Mouse (Mus musculus) heart, embryonic 13.5 days (tissue): ENCODE measurements around the gene Fry. TPM values are rescaled to one million over a fixed set of nuclear protein-coding genes. Genes with fewer than 3 reads are reported as not detected.

ENCODE experiments used
- ATAC-seq: fragments of 200-750 bp; cut with Nextera tagmentation; 2 replicates; pipeline ENCODE4 v1.8.0; 2017; ENCODE audit warnings: moderate TSS enrichment; ENCODE audit not compliant: insufficient number of reproducible peaks, low FRiP score, low TSS enrichment; ENCODE audit errors: extremely low read depth
- H3K27ac ChIP-seq: fragments of 300-500 bp; sonication (generic); replicated peaks from 2 replicates; pipeline ENCODE4 v1.5.1; 2015; ENCODE audit warnings: moderate library complexity, mild to moderate bottlenecking, inconsistent platforms
- H3K27me3 ChIP-seq: fragments of 300-500 bp; sonication (generic); replicated peaks from 2 replicates; pipeline ENCODE4 v1.6.1; 2015; ENCODE audit warnings: mild to moderate bottlenecking, inconsistent platforms
- H3K36me3 ChIP-seq: fragments of 300-500 bp; sonication (generic); 2 replicates; pipeline ENCODE4 v1.6.1; 2015; ENCODE audit warnings: mild to moderate bottlenecking, inconsistent platforms
- H3K4me1 ChIP-seq: fragments of 300-500 bp; sonication (generic); 2 replicates; pipeline ENCODE4 v1.6.1; 2015; ENCODE audit warnings: inconsistent platforms
- H3K4me2 ChIP-seq: fragments of 300-500 bp; sonication (generic); 2 replicates; pipeline ENCODE4 v1.6.1; 2015; ENCODE audit warnings: inconsistent platforms, mild to moderate bottlenecking, moderate library complexity
- H3K4me3 ChIP-seq: fragments of 300-500 bp; sonication (generic); 2 replicates; pipeline ENCODE4 v1.5.1; 2015; ENCODE audit warnings: moderate library complexity, mild to moderate bottlenecking, inconsistent platforms
- H3K9ac ChIP-seq: fragments of 300-500 bp; sonication (generic); 2 replicates; pipeline ENCODE4 v1.6.1; 2015; ENCODE audit warnings: inconsistent platforms, mild to moderate bottlenecking, moderate library complexity
- H3K9me3 ChIP-seq: fragments of 300-500 bp; sonication (generic); 2 replicates; pipeline ENCODE4 v1.6.1; 2016; ENCODE audit warnings: inconsistent platforms
- WGBS: fragments of 180-500 bp; shearing (Covaris S2); methylation state at CpG from one replicate; pipeline ENCODE4 v1.1.7; 2015; ENCODE audit warnings: mixed read lengths; 5-methylcytosine and 5-hydroxymethylcytosine counted together
- polyA plus RNA-seq: library from polyadenylated mRNA; unstranded; fragments of >200 nt; fragmentation: Nextera tagmentation; extraction: Ambion mirVana; gene quantifications from 2 replicates; pipeline ENCODE4 v1.2.1, GENCODE M21; 2015

Fry gene
- polyA plus RNA-seq, 1 experiment from 2014 or later: 20.0 TPM

GRCm38 (mm10) chr5:150457165-150457903 is 338.9 kb downstream of the Fry start:
- no peak for ATAC-seq
- Histone ChIP-seq H3K4me1 (peaks cover 7% of the 10 kb centered on the region; the same call in 1 of the 2 replicates), H3K9ac (no peak overlapping the region), H3K27ac (peak overlapping the region; percentile 59), H3K36me3 (peaks cover 92% of the 10 kb centered on the region), H3K9me3 (peaks cover 23% of the 10 kb centered on the region), H3K4me3 (no peak overlapping the region), H3K27me3 (no peaks in the 10 kb centered on the region), H3K4me2 (0 out of 2 replicates have a peak overlapping the region, but pooled peaks have one; percentile 4)
- 80% methylated on average over 17 of the region's 17 CpGs for WGBS

DNA sequence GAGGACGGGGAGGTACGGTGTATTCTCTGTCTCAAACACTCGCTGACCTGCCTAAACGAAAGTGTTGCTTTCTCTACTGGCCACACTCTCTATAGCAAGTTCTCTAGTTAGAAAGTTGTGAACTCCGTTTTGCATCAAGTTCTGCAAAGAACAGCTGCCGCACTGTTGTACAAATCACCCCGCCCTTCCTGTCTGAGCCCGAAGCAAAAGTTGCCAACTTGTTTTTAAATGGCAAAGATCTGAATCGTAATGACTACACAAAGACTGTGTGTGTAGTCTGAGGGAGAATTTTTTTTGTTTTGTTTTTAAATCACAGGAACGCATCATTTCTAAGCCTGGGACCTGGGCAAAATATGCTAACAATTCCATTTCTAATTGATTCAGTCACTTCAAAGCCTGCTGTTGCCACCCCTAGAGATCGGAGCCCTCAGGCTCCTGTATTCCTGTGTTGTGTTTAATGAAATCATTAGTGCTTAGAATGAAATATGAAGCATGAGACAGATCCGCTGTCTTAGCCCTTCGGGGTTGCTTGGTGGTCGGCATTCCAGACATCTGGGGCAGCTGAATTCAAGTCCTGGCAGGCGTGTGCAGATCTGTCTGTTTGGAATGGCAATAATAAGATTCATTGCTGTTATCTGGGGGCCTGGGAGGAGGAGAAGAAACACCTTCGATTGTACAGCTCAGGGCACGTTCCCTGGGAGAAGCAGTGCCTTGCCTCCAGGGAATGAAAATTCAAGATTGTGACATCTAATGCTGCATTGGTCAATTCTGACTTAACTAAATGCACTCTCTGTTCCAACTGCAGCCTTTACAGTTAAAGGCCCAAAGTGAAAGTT is 339.7 kb downstream of the Fry start:
- Histone ChIP-seq H3K4me3 (no peak overlapping the region), H3K4me2 (0 out of 2 replicates have a peak overlapping the region, but pooled peaks have one; percentile 4), H3K36me3 (peaks cover 88% of the 10 kb centered on the region), H3K27me3 (no peaks in the 10 kb centered on the region), H3K9ac (no peak overlapping the region), H3K9me3 (peaks cover 16% of the 10 kb centered on the region), H3K27ac (peak overlapping the region; percentile 59), H3K4me1 (peaks cover 7% of the 10 kb centered on the region; the same call in 1 of the 2 replicates)
- WGBS: 62% methylated on average over 17 of the region's 17 CpGs
- no peak for ATAC-seq

- WGBS: 80% methylated on average over 4 of the region's 4 CpGs
- H3K36me3 ChIP-seq: peaks cover 81% of the 10 kb centered on the region
Observed at GRCm38 (mm10) chr5:150459801-150460200, 341.4 kb downstream of the Fry start.

DNA sequence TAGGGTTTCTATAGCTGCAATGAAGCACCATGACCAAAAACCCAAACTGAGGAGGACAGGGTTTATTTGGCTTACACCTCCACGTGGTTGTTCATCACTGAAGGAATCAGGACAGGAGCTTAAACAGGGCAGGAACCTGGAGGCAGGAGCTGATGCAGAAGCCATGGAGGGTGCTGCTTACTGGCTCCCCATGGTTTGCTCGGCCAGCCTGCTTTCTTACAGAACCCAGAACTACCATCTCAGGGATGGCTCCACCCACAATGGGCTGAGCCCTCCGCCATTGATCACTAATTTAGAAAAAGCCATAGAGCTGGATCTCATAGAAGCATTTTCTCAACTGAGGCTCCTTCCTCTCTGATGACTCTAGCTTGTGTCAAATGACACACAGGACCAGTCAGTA is 346.3 kb downstream of the Fry start:
- 51% methylated on average over 3 of the region's 3 CpGs for WGBS
- Histone ChIP-seq H3K4me2 (no peak overlapping the region), H3K9me3 (peaks cover 5% of the 10 kb centered on the region), H3K36me3 (peaks cover 53% of the 10 kb centered on the region), H3K4me3 (no peak overlapping the region), H3K4me1 (peaks cover 29% of the 10 kb centered on the region), H3K27ac (peak overlapping the region; percentile 83; the same call in 1 of the 2 replicates), H3K9ac (no peak overlapping the region), H3K27me3 (no peaks in the 10 kb centered on the region)
- no peak for ATAC-seq

More at GRCm38 (mm10) chr5:150459801-150460200, 341.4 kb downstream of the Fry start:
- H3K9me3 ChIP-seq: peaks cover 7% of the 10 kb centered on the region
- no peaks in the 10 kb centered on the region for H3K27me3 ChIP-seq
- no peak for ATAC-seq
- no peak overlapping the region for H3K4me3 ChIP-seq
- H3K4me2 ChIP-seq: no peak overlapping the region
- H3K9ac ChIP-seq: no peak overlapping the region
- H3K27ac ChIP-seq: no peak overlapping the region
- H3K4me1 ChIP-seq: peaks cover 8% of the 10 kb centered on the region; the same call in 1 of the 2 replicates

GRCm38 (mm10) chr5:150465218-150465617 is 346.8 kb downstream of the Fry start:
- Histone ChIP-seq H3K4me3 (no peak overlapping the region), H3K9me3 (peaks cover under 1% of the 10 kb centered on the region), H3K4me2 (no peak overlapping the region), H3K36me3 (peaks cover 53% of the 10 kb centered on the region), H3K27me3 (no peaks in the 10 kb centered on the region), H3K9ac (no peak overlapping the region), H3K4me1 (peaks cover 31% of the 10 kb centered on the region), H3K27ac (peak overlapping the region; percentile 83; the same call in 1 of the 2 replicates)
- no peak for ATAC-seq
- WGBS: 64% methylated on average over 6 of the region's 6 CpGs

DNA sequence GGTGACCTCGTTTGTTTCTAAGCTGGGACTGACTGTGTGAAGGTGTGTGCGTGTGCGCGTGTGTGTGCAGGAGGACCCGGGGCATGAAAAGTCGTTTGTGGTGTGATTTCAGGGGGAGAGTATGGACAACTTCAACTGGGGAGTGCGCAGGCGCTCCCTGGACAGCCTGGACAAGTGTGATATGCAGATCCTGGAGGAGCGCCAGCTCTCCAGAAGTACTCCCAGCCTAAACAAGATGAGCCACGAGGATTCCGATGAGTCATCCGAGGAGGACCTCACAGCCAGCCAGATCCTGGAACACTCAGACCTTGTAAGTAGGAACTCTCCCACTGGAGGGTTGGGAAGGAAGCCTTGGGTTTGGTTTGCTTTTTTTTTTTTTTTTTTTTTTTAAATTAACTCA is 347.7 kb downstream of the Fry start:
- H3K4me1 ChIP-seq: peaks cover 31% of the 10 kb centered on the region
- peaks cover 53% of the 10 kb centered on the region for H3K36me3 ChIP-seq
- peak overlapping the region; percentile 48 for H3K4me2 ChIP-seq
- H3K9ac ChIP-seq: peak overlapping the region; percentile 48; the same call in 1 of the 2 replicates
- H3K27me3 ChIP-seq: no peaks in the 10 kb centered on the region
- 21% methylated on average over 12 of the region's 12 CpGs for WGBS
- peak overlapping the region; percentile 83 for H3K27ac ChIP-seq
- no peaks in the 10 kb centered on the region for H3K9me3 ChIP-seq
- H3K4me3 ChIP-seq: no peak overlapping the region
- peak; percentile 94 for ATAC-seq

DNA sequence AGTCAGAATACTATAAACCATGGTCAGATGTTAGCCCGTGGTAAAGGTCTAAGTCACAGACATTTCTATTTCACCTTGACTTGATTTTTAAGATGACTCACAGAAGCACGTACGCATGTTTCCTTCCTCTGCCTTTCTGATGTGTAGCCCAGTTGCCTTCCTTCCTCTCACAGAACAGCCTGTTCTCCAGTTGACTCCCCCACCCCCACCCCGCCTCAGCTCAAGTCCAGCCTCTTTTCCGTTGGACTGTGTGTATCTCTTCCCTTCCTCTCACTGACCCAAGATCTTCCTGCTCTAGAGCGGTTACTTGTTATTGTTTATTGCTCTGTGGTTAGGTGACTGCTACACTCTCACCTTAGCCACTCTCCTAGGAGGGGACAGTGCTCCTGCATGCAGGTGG is 350.0 kb downstream of the Fry start:
- Histone ChIP-seq H3K27me3 (no peaks in the 10 kb centered on the region), H3K27ac (peak overlapping the region; percentile 77), H3K9me3 (no peaks in the 10 kb centered on the region), H3K4me2 (no peak overlapping the region), H3K36me3 (peaks cover 63% of the 10 kb centered on the region), H3K4me1 (peaks cover 31% of the 10 kb centered on the region), H3K4me3 (no peak overlapping the region), H3K9ac (no peak overlapping the region)
- 46% methylated on average over 6 of the region's 6 CpGs for WGBS
- ATAC-seq: no peak

- H3K27me3 ChIP-seq: no peaks in the 10 kb centered on the region
- H3K4me3 ChIP-seq: no peak overlapping the region
- ATAC-seq: no peak
- 0 out of 2 replicates have a peak, but pooled peaks cover 5% of the 10 kb centered on the region for H3K9me3 ChIP-seq
- no peak overlapping the region for H3K9ac ChIP-seq
- no peak overlapping the region for H3K4me2 ChIP-seq
- H3K27ac ChIP-seq: no peak overlapping the region
- peaks cover 74% of the 10 kb centered on the region for H3K36me3 ChIP-seq
- H3K4me1 ChIP-seq: no peaks in the 10 kb centered on the region
- 65% methylated on average over 4 of the region's 4 CpGs for WGBS
Observed at GRCm38 (mm10) chr5:150477364-150477763, 358.9 kb downstream of the Fry start.

GRCm38 (mm10) chr5:150478612-150479011 is 360.2 kb downstream of the Fry start:
- Histone ChIP-seq H3K9me3 (0 out of 2 replicates have a peak, but pooled peaks cover 5% of the 10 kb centered on the region), H3K4me3 (no peak overlapping the region), H3K27me3 (no peaks in the 10 kb centered on the region), H3K36me3 (peaks cover 74% of the 10 kb centered on the region), H3K9ac (no peak overlapping the region), H3K27ac (peak overlapping the region; percentile 71), H3K4me2 (no peak overlapping the region), H3K4me1 (no peaks in the 10 kb centered on the region)
- ATAC-seq: no peak
- 49% methylated on average over 4 of the region's 4 CpGs for WGBS

DNA sequence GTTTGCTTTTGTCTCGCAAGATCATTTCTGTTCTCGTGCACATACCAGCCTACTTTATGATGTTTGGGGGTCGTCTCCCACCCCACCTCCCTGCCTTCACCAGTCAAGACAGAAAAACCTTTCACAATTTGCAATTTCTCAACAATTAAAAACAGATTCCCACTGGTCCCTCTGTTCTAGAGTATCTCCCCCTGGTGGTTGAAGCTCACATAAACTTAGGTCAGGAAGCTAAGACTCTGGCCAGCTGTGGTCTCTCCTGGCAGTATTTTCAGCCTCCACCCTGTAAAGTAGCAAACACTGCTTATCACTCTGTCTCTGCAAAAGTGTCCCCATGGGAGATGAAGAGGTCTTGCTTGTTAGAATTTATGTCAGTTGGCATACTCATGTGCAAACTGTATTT is 366.8 kb downstream of the Fry start:
- Histone ChIP-seq H3K4me2 (no peak overlapping the region), H3K4me3 (no peak overlapping the region), H3K27me3 (no peaks in the 10 kb centered on the region), H3K36me3 (peaks cover 60% of the 10 kb centered on the region), H3K9ac (no peak overlapping the region), H3K9me3 (no peaks in the 10 kb centered on the region), H3K27ac (no peak overlapping the region), H3K4me1 (no peaks in the 10 kb centered on the region)
- no peak for ATAC-seq
- 60% methylated on average over 3 of the region's 3 CpGs for WGBS

DNA sequence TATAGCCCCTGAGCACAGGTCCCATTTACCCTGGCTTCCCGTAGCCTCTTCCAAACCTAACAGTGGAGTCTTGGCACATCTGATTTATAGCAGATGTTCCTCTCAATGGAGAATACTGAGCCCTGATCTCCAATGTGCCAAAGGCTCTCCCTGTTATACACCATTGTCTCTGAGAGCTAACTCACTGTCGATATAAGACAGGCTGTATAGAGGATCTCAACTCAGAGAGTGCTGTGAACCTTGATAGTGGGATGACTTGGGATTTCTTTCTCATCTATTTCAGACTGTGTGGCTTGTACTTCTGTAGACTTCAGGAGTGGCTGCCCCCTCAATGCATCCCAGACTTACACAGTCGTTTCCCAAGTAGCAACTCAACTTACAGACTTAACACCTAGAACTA is 371.8 kb downstream of the Fry start:
- Histone ChIP-seq H3K27me3 (no peaks in the 10 kb centered on the region), H3K27ac (no peak overlapping the region), H3K4me2 (no peak overlapping the region), H3K4me1 (no peaks in the 10 kb centered on the region), H3K9ac (no peak overlapping the region), H3K4me3 (no peak overlapping the region), H3K36me3 (peaks cover 59% of the 10 kb centered on the region), H3K9me3 (no peaks in the 10 kb centered on the region)
- 71% methylated on average over 3 of the region's 3 CpGs for WGBS
- ATAC-seq: no peak
